Mouse (Mus musculus) G1E (cell line): ENCODE measurements at regions not wholly inside any gene's neighbourhood (a gene's known extent, or its start where the extent isn't known, plus 50 kb on each side); places are given as distances from the start of the nearest gene placed in this dataset.
"Not testable (repeated sequence)": the region's sequence is repeated elsewhere in the genome, so short reads cannot be mapped to it uniquely, and the experiment has no call there.

ENCODE experiments used
- ATAC-seq: 2 replicates; pipeline ENCODE4 v1.8.0; 2016; ENCODE audit warnings: mild to moderate bottlenecking; ENCODE audit not compliant: insufficient number of reproducible peaks, poor library complexity, low FRiP score, severe bottlenecking; ENCODE audit errors: extremely low read depth
- DNase-seq: peaks from one replicate; pipeline ENCODE4 v3.0.0; 2012; ENCODE audit warnings: low spot score
- H3K27me3 ChIP-seq: 2 replicates; pipeline ENCODE4 v1.6.1; 2012; ENCODE audit warnings: mild to moderate bottlenecking, low read length, inconsistent platforms; ENCODE audit not compliant: insufficient read depth
- H3K36me3 ChIP-seq: replicated peaks from 2 replicates; pipeline ENCODE3; 2012; ENCODE audit warnings: mild to moderate bottlenecking, inconsistent platforms
- H3K4me1 ChIP-seq: 2 replicates; pipeline ENCODE4 v1.6.1; 2012; ENCODE audit warnings: low read depth, low read length, inconsistent platforms, mixed read lengths; ENCODE audit not compliant: insufficient read depth
- H3K4me3 ChIP-seq: 2 replicates; pipeline ENCODE4 v1.5.1; 2012; ENCODE audit warnings: low read depth, mild to moderate bottlenecking, inconsistent platforms, low read length, moderate library complexity, mixed read lengths
- H3K9me3 ChIP-seq: replicated peaks from 2 replicates; pipeline ENCODE4 v1.6.1; 2012; ENCODE audit warnings: inconsistent platforms
- CTCF ChIP-seq: IDR thresholded peaks from 2 replicates; pipeline ENCODE4 v1.5.1; 2012; ENCODE audit warnings: low read depth, low read length, inconsistent platforms, mixed read lengths
- GATA1 ChIP-seq: IDR thresholded peaks from 2 replicates; pipeline ENCODE4 v1.6.1; 2012; ENCODE audit warnings: borderline replicate concordance, low read length, inconsistent platforms, mixed read lengths
- GATA2 ChIP-seq: IDR thresholded peaks from 2 replicates; pipeline ENCODE4 v1.6.1; 2012; ENCODE audit warnings: low read depth, low read length, inconsistent platforms, borderline replicate concordance
- POLR2AphosphoS5 ChIP-seq: IDR thresholded peaks from 2 replicates; pipeline ENCODE4 v1.6.1; 2012; ENCODE audit warnings: low read depth, low read length, inconsistent platforms; ENCODE audit not compliant: insufficient replicate concordance
- TAL1 ChIP-seq: conservative IDR thresholded peaks from 2 replicates; pipeline ENCODE4 v1.6.1; 2012; ENCODE audit warnings: low read depth, low read length, inconsistent platforms, mixed read lengths

- no peak for TF ChIP-seq POLR2AphosphoS5
- DNase-seq: no peak
- ATAC-seq: no peak
- H3K4me3 ChIP-seq: no peak overlapping the region
- no peaks in the 10 kb centered on the region for H3K27me3 ChIP-seq
- no peaks in the 10 kb centered on the region for H3K9me3 ChIP-seq
- no peaks in the 10 kb centered on the region for H3K36me3 ChIP-seq
- no peaks in the 10 kb centered on the region for H3K4me1 ChIP-seq
Observed at GRCm38 (mm10) chr13:16476515-16476914, 464.9 kb downstream of the Inhba start.

- DNase-seq: no peak
- no peak for ATAC-seq
- no peak overlapping the region for H3K4me3 ChIP-seq
- H3K27me3 ChIP-seq: no peaks in the 10 kb centered on the region
- no peaks in the 10 kb centered on the region for H3K4me1 ChIP-seq
- H3K36me3 ChIP-seq: no peaks in the 10 kb centered on the region
- TF ChIP-seq GATA2 (no peak), TAL1 (no peak), GATA1 (no peak), POLR2AphosphoS5 (no peak), CTCF (no peak)
- H3K9me3 ChIP-seq: no peaks in the 10 kb centered on the region
Observed at GRCm38 (mm10) chr13:16487292-16487691, 475.6 kb downstream of the Inhba start.

DNA sequence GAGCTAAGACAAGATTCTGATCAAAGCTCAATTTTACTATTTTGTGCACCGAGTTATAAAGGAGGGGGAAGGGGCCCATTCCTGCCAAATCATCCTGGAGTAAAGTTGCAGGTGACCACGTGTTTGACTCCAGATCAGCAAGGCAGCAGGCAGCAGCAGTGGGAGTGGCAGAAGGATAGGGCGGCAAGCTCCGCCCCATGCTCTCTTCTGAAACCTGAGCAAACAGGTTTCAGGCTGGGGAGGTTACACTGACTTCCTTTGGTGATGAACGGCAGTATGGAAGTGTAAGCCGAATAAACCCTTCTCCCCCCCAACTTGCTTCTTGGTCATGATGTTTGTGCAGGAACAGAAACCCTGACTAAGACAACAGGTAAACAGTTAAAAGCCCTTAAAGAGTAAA lies 479.0 kb downstream of the Inhba start:
- not testable (repeated sequence) for H3K36me3 ChIP-seq, H3K9me3 ChIP-seq, H3K27me3 ChIP-seq, H3K4me1 ChIP-seq, DNase-seq, H3K4me3 ChIP-seq, ATAC-seq

- H3K36me3 ChIP-seq: no peaks in the 10 kb centered on the region
- DNase-seq: no peak
- TF ChIP-seq GATA2 (no peak), CTCF (no peak), GATA1 (no peak), POLR2AphosphoS5 (no peak), TAL1 (no peak)
- H3K27me3 ChIP-seq: no peaks in the 10 kb centered on the region
- H3K4me3 ChIP-seq: no peak overlapping the region
- no peaks in the 10 kb centered on the region for H3K4me1 ChIP-seq
- H3K9me3 ChIP-seq: no peaks in the 10 kb centered on the region
- ATAC-seq: no peak
Observed at GRCm38 (mm10) chr13:16498052-16498451, 486.4 kb downstream of the Inhba start.

GRCm38 (mm10) chr13:16512876-16513275 lies 501.2 kb downstream of the Inhba start:
- no peaks in the 10 kb centered on the region for H3K9me3 ChIP-seq
- no peak for TF ChIP-seq GATA2
- TF ChIP-seq GATA1: no peak
- TF ChIP-seq TAL1: no peak
- no peak for TF ChIP-seq POLR2AphosphoS5
- TF ChIP-seq CTCF: no peak
- no peak for DNase-seq
- no peaks in the 10 kb centered on the region for H3K36me3 ChIP-seq
- no peaks in the 10 kb centered on the region for H3K4me1 ChIP-seq
- no peak overlapping the region for H3K4me3 ChIP-seq
- H3K27me3 ChIP-seq: no peaks in the 10 kb centered on the region
- ATAC-seq: no peak

- ATAC-seq (no peak), DNase-seq (no peak)
- Histone ChIP-seq H3K36me3 (no peaks in the 10 kb centered on the region), H3K27me3 (no peaks in the 10 kb centered on the region), H3K4me3 (no peak overlapping the region), H3K4me1 (no peaks in the 10 kb centered on the region), H3K9me3 (no peaks in the 10 kb centered on the region)
- TF ChIP-seq GATA2 (no peak), GATA1 (no peak), POLR2AphosphoS5 (no peak), CTCF (no peak), TAL1 (no peak)
Observed at GRCm38 (mm10) chr13:16515195-16515594, 503.5 kb downstream of the Inhba start.

DNA sequence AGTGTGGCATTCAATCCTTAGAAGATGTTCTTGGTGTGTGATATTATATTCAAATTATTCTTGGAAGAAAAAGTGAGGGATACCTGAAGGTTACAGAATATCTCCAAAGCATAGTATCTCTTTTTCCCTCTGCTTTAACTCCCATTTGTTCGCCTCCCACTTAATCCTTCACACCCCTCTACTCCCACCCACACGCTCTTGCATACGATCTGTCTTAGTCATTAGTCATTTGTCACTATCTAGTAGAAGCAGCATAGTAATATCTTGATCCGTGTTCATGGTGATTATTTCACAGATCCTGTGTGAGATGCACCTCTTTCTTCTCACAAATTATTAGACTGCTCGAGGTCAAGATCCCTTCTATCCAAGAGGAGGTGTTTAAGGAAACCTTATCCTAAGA lies 517.4 kb downstream of the Inhba start:
- no peak for DNase-seq
- H3K4me1 ChIP-seq: no peaks in the 10 kb centered on the region
- H3K36me3 ChIP-seq: no peaks in the 10 kb centered on the region
- H3K27me3 ChIP-seq: no peaks in the 10 kb centered on the region
- H3K9me3 ChIP-seq: no peaks in the 10 kb centered on the region
- TF ChIP-seq GATA2: no peak
- no peak for TF ChIP-seq TAL1
- no peak for TF ChIP-seq GATA1
- no peak for TF ChIP-seq POLR2AphosphoS5
- no peak for TF ChIP-seq CTCF
- no peak overlapping the region for H3K4me3 ChIP-seq
- ATAC-seq: no peak
